Comparison of ENCODE assay signal across 13 mouse cellular contexts in genomic region chr6:146248341-146248740, GRCm38 (mm10).
"Had no signal": no experiment of that assay in that cellular context is flagged by ENCODE, and none has a peak within 500 bp of the region (broad histone marks: within the 10 kb centered on the region; RNA-seq: fewer than 3 reads in every experiment).

No protein-coding gene starts in this region.

- H3K4me3 ChIP-seq: intestine, embryonic 15.5 days; layer of hippocampus, adult 2 months; limb, embryonic 15.5 days; myocyte; neural tube, embryonic 15.5 days had no signal

- DNase-seq: kidney, adult 18-20 months; kidney, postnatal 10 days; kidney, postnatal 4 days; lung, embryonic 14.5 days; lung, postnatal 10 days; midbrain, embryonic 14.5 days; thymus, postnatal 4 days had no signal

- H3K4me2 ChIP-seq: intestine, embryonic 15.5 days; limb, embryonic 15.5 days; lung, embryonic 14.5 days; neural tube, embryonic 15.5 days had no signal

- H3K9me3 ChIP-seq: intestine, embryonic 15.5 days; limb, embryonic 15.5 days had no signal

- H3K9ac ChIP-seq: intestine, embryonic 15.5 days; limb, embryonic 15.5 days; lung, embryonic 14.5 days; neural tube, embryonic 15.5 days had no signal

- H3K4me1 ChIP-seq: intestine, embryonic 15.5 days; limb, embryonic 15.5 days; neural tube, embryonic 15.5 days had no signal

- H3K36me3 ChIP-seq: intestine, embryonic 15.5 days; limb, embryonic 15.5 days; neural tube, embryonic 15.5 days had no signal

- H3K27me3 ChIP-seq: intestine, embryonic 15.5 days; limb, embryonic 15.5 days; neural tube, embryonic 15.5 days had no signal

- ATAC-seq: intestine, embryonic 15.5 days had no signal

- H3K27ac ChIP-seq: intestine, embryonic 15.5 days; layer of hippocampus, adult 2 months; limb, embryonic 15.5 days; neural tube, embryonic 15.5 days; stomach, postnatal 0 days had no signal
